Mouse (Mus musculus): ENCODE measurements around the gene Khdrbs1.

Gene Khdrbs1

GRCm38 (mm10) chr4:129672083-129672877 is 69.8 kb downstream of the Khdrbs1 start, which contains the start of gene Kpna6:
Gene Kpna6, minus strand, starts transcription at chr4:129672767.
- peak; percentile 84 for DNase-seq

GRCm38 (mm10) chr4:129671491-129672082 is 70.5 kb downstream of the Khdrbs1 start:
- peak; percentile 56 for DNase-seq

- no peak for DNase-seq
These were observed 79.8 kb downstream of the Khdrbs1 start for GRCm38 (mm10) chr4:129662255-129662813.

GRCm38 (mm10) chr4:129661584-129661983 is 80.5 kb downstream of the Khdrbs1 start:
- no peak for DNase-seq

- DNase-seq: no peak
These were observed 87.3 kb downstream of the Khdrbs1 start for GRCm38 (mm10) chr4:129654770-129655169.
